Mouse (Mus musculus): ENCODE data around the gene Arl6ip4.

- TF ChIP-seq GATA1 (IDR thresholded peaks at IDR 0.05; ENCODE audit: borderline replicate concordance, low read length) (no peak), FLI1 (IDR thresholded peaks at IDR 0.05; ENCODE audit: low read length) (no peak)
These were observed 38.6 kb upstream of the Arl6ip4 start for GRCm38 (mm10) chr5:124077241-124077640.
